Mouse (Mus musculus) spleen, adult 2 months (tissue): Measurements from ENCODE around the gene Ablim1.

Source experiments
- CTCF ChIP-seq: fragments of 200-500 bp; IDR thresholded peaks from 2 replicates; pipeline ENCODE4 v1.5.1; 2011; ENCODE audit warnings: mild to moderate bottlenecking, inconsistent platforms; ENCODE audit not compliant: insufficient read depth, insufficient read length, insufficient replicate concordance; ENCODE audit errors: extremely low read depth
- POLR2A ChIP-seq: fragments of 200-500 bp; IDR thresholded peaks from 2 replicates; pipeline ENCODE4 v1.6.1; 2011; ENCODE audit warnings: low read depth, low read length, inconsistent platforms

GRCm38 (mm10) chr19:57049592-57050090, 265.1 kb downstream of the Ablim1 start:
- TF ChIP-seq CTCF: no peak
- no peak for TF ChIP-seq POLR2A
